Mouse (Mus musculus) midbrain, embryonic 14.5 days (tissue): ENCODE data around the gene Adgrg5. TPM values are rescaled to one million over a fixed set of nuclear protein-coding genes. Genes with fewer than 3 reads are reported as not detected.
A peak's percentile ranks its signal among the peaks of the same experiment; 100 is the strongest.

Experiments used
- ATAC-seq: fragments of 200-750 bp; cut with Nextera tagmentation; 2 replicates; pipeline ENCODE4 v1.8.0; 2017; ENCODE audit warnings: moderate number of reproducible peaks, moderate library complexity; ENCODE audit not compliant: low FRiP score, low TSS enrichment
- DNase-seq: peaks from one replicate; pipeline ENCODE4 v3.0.0-alpha.2; 2015
- H3K27ac ChIP-seq: fragments of 300-500 bp; sonication (generic); replicated peaks from 2 replicates; pipeline ENCODE4 v1.5.1; 2014; ENCODE audit warnings: mild to moderate bottlenecking, low read depth, low read length, moderate library complexity
- H3K27me3 ChIP-seq: fragments of 300-500 bp; sonication (generic); 2 replicates; pipeline ENCODE4 v1.6.1; 2014; ENCODE audit warnings: low read length, control low read depth, mixed read lengths; ENCODE audit not compliant: control insufficient read depth, insufficient read depth
- H3K36me3 ChIP-seq: fragments of 300-500 bp; sonication (generic); 2 replicates; pipeline ENCODE4 v1.6.1; 2014; ENCODE audit warnings: low read length, control low read depth; ENCODE audit not compliant: control insufficient read depth, insufficient read depth
- H3K4me1 ChIP-seq: fragments of 300-500 bp; sonication (generic); 2 replicates; pipeline ENCODE4 v1.6.1; 2014; ENCODE audit warnings: mild to moderate bottlenecking, antibody characterized with exemption, low read length, control low read depth; ENCODE audit not compliant: control insufficient read depth, insufficient read depth
- H3K4me2 ChIP-seq: fragments of 300-500 bp; sonication (generic); 2 replicates; pipeline ENCODE4 v1.6.1; 2014; ENCODE audit warnings: mild to moderate bottlenecking, low read length, moderate library complexity
- H3K4me3 ChIP-seq: fragments of 300-500 bp; sonication (generic); replicated peaks from 2 replicates; pipeline ENCODE4 v1.5.1; 2014; ENCODE audit warnings: low read depth, low read length
- H3K9ac ChIP-seq: fragments of 300-500 bp; sonication (generic); replicated peaks from 2 replicates; pipeline ENCODE4 v1.6.1; 2014; ENCODE audit warnings: mild to moderate bottlenecking, low read length, moderate library complexity
- H3K9me3 ChIP-seq: fragments of 300-500 bp; sonication (generic); 2 replicates; pipeline ENCODE4 v1.6.1; 2016; ENCODE audit warnings: low read length, control low read depth, mixed read lengths; ENCODE audit not compliant: control insufficient read depth
- WGBS: fragments of 180-500 bp; shearing (Covaris S2); extraction: QIAGEN DNeasy Blood & Tissue Kit; methylation state at CpG from one replicate; pipeline ENCODE4 v1.1.7; 2014; 5-methylcytosine and 5-hydroxymethylcytosine counted together
- polyA plus RNA-seq: library from polyadenylated mRNA; unstranded; fragments of >200 nt; fragmentation: Nextera tagmentation; extraction: Ambion mirVana; gene quantifications from 2 replicates; pipeline ENCODE4 v1.2.1, GENCODE M21; 2014

Gene Adgrg5
- polyA plus RNA-seq, 1 experiment from 2014 or later, result 0.12 TPM

GRCm38 (mm10) chr8:94913061-94913660 is 10.3 kb upstream of the Adgrg5 start:
- H3K27ac ChIP-seq, result no peak overlapping the region
- peak overlapping the region; percentile 78 for H3K4me2 ChIP-seq
- H3K4me3 ChIP-seq, result peak overlapping the region; percentile 45
- peaks cover 38% of the 10 kb centered on the region for H3K27me3 ChIP-seq
- no peaks in the 10 kb centered on the region for H3K9me3 ChIP-seq
- no peaks in the 10 kb centered on the region for H3K36me3 ChIP-seq
- peak; percentile 53; the same call in 1 of the 2 replicates for ATAC-seq
- H3K4me1 ChIP-seq, result peaks cover 22% of the 10 kb centered on the region
- 2% methylated on average over 77 of the region's 77 CpGs for WGBS
- peak overlapping the region; percentile 44 for H3K9ac ChIP-seq
- peak; percentile 80 for DNase-seq

- no peak overlapping the region for H3K4me3 ChIP-seq
- no peak overlapping the region for H3K9ac ChIP-seq
- no peak overlapping the region for H3K27ac ChIP-seq
- DNase-seq, result no peak
- no peak overlapping the region for H3K4me2 ChIP-seq
- 87% methylated on average over 6 of the region's 6 CpGs for WGBS
- H3K9me3 ChIP-seq, result no peaks in the 10 kb centered on the region
- ATAC-seq, result no peak
- H3K36me3 ChIP-seq, result no peaks in the 10 kb centered on the region
- H3K27me3 ChIP-seq, result peaks cover 41% of the 10 kb centered on the region
- peaks cover 22% of the 10 kb centered on the region for H3K4me1 ChIP-seq
Observed at GRCm38 (mm10) chr8:94914256-94914655, 9.2 kb upstream of the Adgrg5 start.

GRCm38 (mm10) chr8:94914701-94915101 is 8.8 kb upstream of the Adgrg5 start:
- Histone ChIP-seq H3K4me2 (no peak overlapping the region), H3K4me1 (peaks cover 22% of the 10 kb centered on the region), H3K27ac (no peak overlapping the region), H3K36me3 (no peaks in the 10 kb centered on the region), H3K27me3 (peaks cover 41% of the 10 kb centered on the region), H3K9me3 (no peaks in the 10 kb centered on the region), H3K4me3 (no peak overlapping the region), H3K9ac (no peak overlapping the region)
- DNase-seq (peak; percentile 37), ATAC-seq (no peak)
- WGBS, result 73% methylated on average over 3 of the region's 3 CpGs

GRCm38 (mm10) chr8:94916311-94916959 is 7.1 kb upstream of the Adgrg5 start:
- no peak overlapping the region; the same call in 1 of the 2 replicates for H3K9ac ChIP-seq
- no peaks in the 10 kb centered on the region for H3K36me3 ChIP-seq
- no peak for DNase-seq
- peaks cover 22% of the 10 kb centered on the region for H3K4me1 ChIP-seq
- 44% methylated on average over 9 of the region's 9 CpGs for WGBS
- H3K27ac ChIP-seq, result no peak overlapping the region
- no peak for ATAC-seq
- H3K4me3 ChIP-seq, result 0 out of 2 replicates have a peak overlapping the region, but pooled peaks have one; percentile 40
- peak overlapping the region; percentile 69 for H3K4me2 ChIP-seq
- peaks cover 41% of the 10 kb centered on the region for H3K27me3 ChIP-seq
- no peaks in the 10 kb centered on the region for H3K9me3 ChIP-seq

- ATAC-seq (no peak; the same call in 1 of the 2 replicates), DNase-seq (no peak)
- Histone ChIP-seq H3K4me1 (peaks cover 22% of the 10 kb centered on the region), H3K27ac (no peak overlapping the region), H3K4me3 (peak overlapping the region; percentile 40), H3K27me3 (peaks cover 41% of the 10 kb centered on the region), H3K4me2 (peak overlapping the region; percentile 69), H3K9me3 (no peaks in the 10 kb centered on the region), H3K9ac (peak overlapping the region; percentile 36; the same call in 1 of the 2 replicates), H3K36me3 (no peaks in the 10 kb centered on the region)
- WGBS, result 8% methylated on average over 10 of the region's 10 CpGs
Observed at GRCm38 (mm10) chr8:94916960-94917324, 6.6 kb upstream of the Adgrg5 start.

- under 1% methylated on average over 27 of the region's 27 CpGs for WGBS
- Histone ChIP-seq H3K4me1 (peaks cover 22% of the 10 kb centered on the region), H3K27ac (no peak overlapping the region)
Observed at GRCm38 (mm10) chr8:94917352-94917751, 6.1 kb upstream of the Adgrg5 start.

GRCm38 (mm10) chr8:94917851-94918495 is 5.5 kb upstream of the Adgrg5 start, which contains the start of gene Ccdc102a:
Ccdc102a (minus strand) TSS chr8:94918098.
- H3K4me1 ChIP-seq, result peaks cover 21% of the 10 kb centered on the region
- no peak for DNase-seq
- H3K4me3 ChIP-seq, result peak within 1 kb of the TSS; percentile 40
- no peaks in the 10 kb centered on the region for H3K9me3 ChIP-seq
- WGBS, result 2% methylated on average over 40 of the region's 51 CpGs
- no peak within 1 kb of the TSS for H3K27ac ChIP-seq
- peak within 1 kb of the TSS; percentile 36 for H3K9ac ChIP-seq
- no peaks in the 10 kb centered on the region for H3K36me3 ChIP-seq
- peak within 1 kb of the TSS; percentile 69 for H3K4me2 ChIP-seq
- peak; percentile 16; the same call in 1 of the 2 replicates for ATAC-seq
- H3K27me3 ChIP-seq, result peaks cover 34% of the 10 kb centered on the region

More at GRCm38 (mm10) chr8:94917352-94917751, 6.1 kb upstream of the Adgrg5 start:
- ATAC-seq (peak; percentile 94), DNase-seq (peak; percentile 92)
- Histone ChIP-seq H3K27me3 (peaks cover 40% of the 10 kb centered on the region), H3K4me3 (peak overlapping the region; percentile 40), H3K9ac (peak overlapping the region; percentile 36), H3K4me2 (peak overlapping the region; percentile 69), H3K36me3 (no peaks in the 10 kb centered on the region), H3K9me3 (no peaks in the 10 kb centered on the region)

- no peaks in the 10 kb centered on the region for H3K36me3 ChIP-seq
- H3K4me2 ChIP-seq, result no peak overlapping the region
- H3K9ac ChIP-seq, result no peak overlapping the region
- no peaks in the 10 kb centered on the region for H3K9me3 ChIP-seq
- H3K27me3 ChIP-seq, result peaks cover 22% of the 10 kb centered on the region
- no peak overlapping the region for H3K27ac ChIP-seq
- ATAC-seq, result no peak
- DNase-seq, result no peak
- no peak overlapping the region for H3K4me3 ChIP-seq
- peaks cover 17% of the 10 kb centered on the region for H3K4me1 ChIP-seq
Observed at GRCm38 (mm10) chr8:94919256-94919655, 4.2 kb upstream of the Adgrg5 start.
